Mouse (Mus musculus): ENCODE measurements around the gene Ret.

- TF ChIP-seq POLR2A (IDR thresholded peaks at IDR 0.05; ENCODE audit: borderline replicate concordance, extremely low read depth, insufficient read depth, insufficient read length, poor library complexity, severe bottlenecking) (no peak), CTCF (IDR thresholded peaks at IDR 0.05; ENCODE audit: borderline replicate concordance, extremely low read depth, insufficient read depth, insufficient read length) (no peak)
Observed at GRCm38 (mm10) chr6:118204112-118204511, 6.6 kb upstream of the Ret start.
